In the genomic region with DNA sequence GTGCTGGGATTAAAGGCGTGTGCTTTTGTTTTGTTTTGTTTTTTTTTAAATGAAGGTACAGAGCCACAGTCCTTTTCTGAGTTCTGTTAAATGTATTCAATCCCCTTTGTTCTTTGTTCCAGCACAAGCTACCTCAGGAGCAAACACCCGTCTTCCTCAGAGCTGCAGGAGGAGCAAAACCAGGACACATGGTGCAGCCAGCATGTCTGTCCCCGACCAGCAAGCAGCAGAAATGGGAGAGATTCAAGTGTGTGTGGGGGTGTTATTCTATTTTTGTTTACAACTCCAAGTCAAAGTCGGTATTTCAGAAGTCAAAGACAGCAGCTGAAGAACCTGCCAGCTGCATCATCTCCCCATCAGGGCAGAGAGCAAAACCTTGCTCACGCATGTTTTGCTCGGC, we compare ENCODE assay signal across 20 mouse cellular contexts. TPM values are rescaled to one million over a fixed set of nuclear protein-coding genes. Genes with fewer than 3 reads are reported as not detected.
A peak's percentile ranks its signal among the peaks of the same experiment; 100 is the strongest.
DNase-seq lines count a peak whose midpoint lies in the region; ATAC-seq and TF ChIP-seq lines count a peak whose summit lies in the region.
"Had no signal": no experiment of that assay in that cellular context is flagged by ENCODE, and none has a peak within 500 bp of the region (broad histone marks: within the 10 kb centered on the region; RNA-seq: fewer than 3 reads in every experiment).

No protein-coding gene starts in this region.

- 0 out of 2 replicates have a peak, but pooled peaks have one; percentile 22 for TF ChIP-seq POLR2A in cortical plate, adult 2 months (IDR thresholded peaks at IDR 0.05; ENCODE audit: extremely low read depth, insufficient read depth, low read length)

- TF ChIP-seq CTCF in cortical plate, adult 2 months (IDR thresholded peaks at IDR 0.05; ENCODE audit: extremely low read depth, insufficient read depth, low read length) = no peak

- peak; percentile 65 for DNase-seq in heart, adult 11 months
- DNase-seq in heart, postnatal 36 days = no peak
- DNase-seq in telencephalon, adult 2 months (ENCODE audit: low read depth, low spot score) = peak; percentile 60
- DNase-seq in ovary, adult 18-20 months (ENCODE audit: low spot score) = no peak
- DNase-seq: adrenal gland, adult 2 months; adrenal gland, postnatal 10 days; adrenal gland, postnatal 25 days; cerebellum, adult 18-20 months; cerebellum, adult 8-10 months; cerebellum, adult 9-11 months; cerebellum, postnatal 14 days; cerebellum, postnatal 36 days; forebrain, postnatal 0 days had no signal

- intact Hi-C loops in heart, postnatal 36 days (cut with DNase I) = no loop called here

- 0 out of 2 replicates have a peak overlapping the region, but pooled peaks have one; percentile 28 for H3K27ac ChIP-seq in cortical plate, adult 2 months (ENCODE audit: insufficient read depth, low read length)
- H3K27ac ChIP-seq: embryonic facial prominence, embryonic 10.5 days; embryonic facial prominence, embryonic 12.5 days; forebrain, embryonic 13.5 days; forebrain, embryonic 15.5 days had no signal

- H3K4me1 ChIP-seq in cortical plate, adult 2 months (ENCODE audit: control insufficient read depth, insufficient read depth, low read length) = peaks cover 5% of the 10 kb centered on the region
- H3K4me1 ChIP-seq: embryonic facial prominence, embryonic 10.5 days; embryonic facial prominence, embryonic 12.5 days had no signal

- no peak overlapping the region for H3K4me3 ChIP-seq in cortical plate, adult 2 months (ENCODE audit: insufficient read depth, low read length)
- H3K4me3 ChIP-seq: embryonic facial prominence, embryonic 10.5 days; embryonic facial prominence, embryonic 12.5 days; forebrain, embryonic 13.5 days; forebrain, embryonic 15.5 days had no signal

- ATAC-seq in megakaryocyte progenitor cell, adult 5-6 weeks (replicated peaks; ENCODE audit: poor library complexity) = no peak
- ATAC-seq: forebrain, embryonic 13.5 days; forebrain, embryonic 15.5 days; forebrain, postnatal 0 days had no signal

RNA-seq across cellular contexts. Expression of gene Chadl, which starts 16.7 kb away (rescaled TPM):
- total RNA-seq in heart, postnatal 36 days (2021) = 1 to 10 TPM; 1.5 to 2.1 TPM
- polyA plus RNA-seq in cortical plate, adult 2 months (2012; rRNA removed) = 22.3 and 23.6 TPM in 2 replicates
- total RNA-seq in megakaryocyte progenitor cell, adult 5-6 weeks (2015) = 0.57 and 0.59 TPM in 2 replicates
- total RNA-seq in megakaryocyte progenitor cell, adult 5-6 weeks (2017) = not detected in 2 replicates
- total RNA-seq: common myeloid progenitor, adult 5-6 weeks had no signal

RNA-seq across cellular contexts. Expression of gene Zc3h7b, which starts 31.1 kb away (rescaled TPM):
- total RNA-seq in heart, postnatal 36 days (2021) = 10 to 100 TPM; 73.7 to 73.9 TPM
- 89.7 and 93.8 TPM in 2 replicates for polyA plus RNA-seq in cortical plate, adult 2 months (2012; rRNA removed)
- total RNA-seq in megakaryocyte progenitor cell, adult 5-6 weeks (2015) = 19.3 and 20.5 TPM in 2 replicates
- 16.0 and 17.8 TPM in 2 replicates for total RNA-seq in megakaryocyte progenitor cell, adult 5-6 weeks (2017)

RNA-seq across cellular contexts. Expression of gene Rangap1, which starts 31.6 kb away (rescaled TPM):
- 10 to 100 TPM; 24.9 to 25.1 TPM for total RNA-seq in heart, postnatal 36 days (2021)
- 151 and 154 TPM in 2 replicates for polyA plus RNA-seq in cortical plate, adult 2 months (2012; rRNA removed)
- total RNA-seq in megakaryocyte progenitor cell, adult 5-6 weeks (2015) = 44.1 and 46.9 TPM in 2 replicates
- 106 and 129 TPM in 2 replicates for total RNA-seq in megakaryocyte progenitor cell, adult 5-6 weeks (2017)

RNA-seq across cellular contexts. Expression of gene L3mbtl2, which starts 50.1 kb away (rescaled TPM):
- 10 to 100 TPM in 1 of 2 experiments, 1 to 10 TPM in 1; 9.4 to 11.0 TPM for total RNA-seq in heart, postnatal 36 days (2021)
- 29.6 and 32.7 TPM in 2 replicates for polyA plus RNA-seq in cortical plate, adult 2 months (2012; rRNA removed)
- 17.3 and 19.9 TPM in 2 replicates for total RNA-seq in megakaryocyte progenitor cell, adult 5-6 weeks (2015)
- 30.9 and 35.1 TPM in 2 replicates for total RNA-seq in megakaryocyte progenitor cell, adult 5-6 weeks (2017)

Comparison
In these comparisons a context has a peak if more than half of its experiments do, and no peak if none do; other contexts are left out.
1. DNase-seq: peak in heart, adult 11 months (single experiment) and telencephalon, adult 2 months (single experiment); none in heart, postnatal 36 days (0 of 2) and ovary, adult 18-20 months (single experiment).